ENCODE assay signal across 22 mouse cellular contexts in genomic region chr8:11347699-11348098, GRCm38 (mm10). TPM values are rescaled to one million over a fixed set of nuclear protein-coding genes. Genes with fewer than 3 reads are reported as not detected.
DNase-seq lines count a peak whose midpoint lies in the region; ATAC-seq and TF ChIP-seq lines count a peak whose summit lies in the region.
"Had no signal": no experiment of that assay in that cellular context is flagged by ENCODE, and none has a peak within 500 bp of the region (broad histone marks: within the 10 kb centered on the region; RNA-seq: fewer than 3 reads in every experiment).

No protein-coding gene starts in this region.

- no peaks in the 10 kb centered on the region for H3K27me3 ChIP-seq in heart, embryonic 11.5 days (ENCODE audit: control insufficient read depth, insufficient read depth, low read length)
- no peaks in the 10 kb centered on the region for H3K27me3 ChIP-seq in heart, embryonic 10.5 days (ENCODE audit: insufficient read depth, poor library complexity, severe bottlenecking)
- no peaks in the 10 kb centered on the region for H3K27me3 ChIP-seq in limb, embryonic 14.5 days (ENCODE audit: control insufficient read depth, insufficient read depth, low read length)
- H3K27me3 ChIP-seq in limb, embryonic 10.5 days (ENCODE audit: low read depth, poor library complexity, severe bottlenecking), result no peaks in the 10 kb centered on the region
- H3K27me3 ChIP-seq in stomach, embryonic 14.5 days (ENCODE audit: control insufficient read depth, insufficient read depth, low read length), result no peaks in the 10 kb centered on the region
- no peaks in the 10 kb centered on the region for H3K27me3 ChIP-seq in stomach, postnatal 0 days (ENCODE audit: control insufficient read depth, insufficient read depth, low read length)
- H3K27me3 ChIP-seq: forebrain, embryonic 13.5 days; heart, embryonic 12.5 days; midbrain, embryonic 15.5 days had no signal

- no peak overlapping the region for H3K9ac ChIP-seq in heart, embryonic 11.5 days (ENCODE audit: low read depth, low read length)
- no peak overlapping the region for H3K9ac ChIP-seq in limb, embryonic 14.5 days (ENCODE audit: low read depth, low read length, severe bottlenecking)
- no peak overlapping the region for H3K9ac ChIP-seq in stomach, embryonic 14.5 days (replicated peaks; ENCODE audit: low read depth, low read length)
- no peak overlapping the region for H3K9ac ChIP-seq in stomach, postnatal 0 days (ENCODE audit: low read length)
- H3K9ac ChIP-seq: forebrain, embryonic 13.5 days; hindbrain, embryonic 14.5 days; liver, embryonic 14.5 days; midbrain, embryonic 15.5 days had no signal

- 0 out of 2 replicates have a peak overlapping the region, but pooled peaks have one; percentile 78 for H3K27ac ChIP-seq in heart, embryonic 11.5 days (ENCODE audit: low read depth, low read length)
- H3K27ac ChIP-seq in heart, embryonic 10.5 days, result no peak overlapping the region
- 0 out of 2 replicates have a peak overlapping the region, but pooled peaks have one; percentile 29 for H3K27ac ChIP-seq in limb, embryonic 14.5 days (replicated peaks; ENCODE audit: low read depth, low read length)
- no peak overlapping the region; the same call in 1 of the 2 replicates for H3K27ac ChIP-seq in limb, embryonic 10.5 days
- H3K27ac ChIP-seq in stomach, embryonic 14.5 days (ENCODE audit: low read length), result peak overlapping the region; percentile 21; the same call in 1 of the 2 replicates
- no peak overlapping the region for H3K27ac ChIP-seq in stomach, postnatal 0 days (replicated peaks)
- H3K27ac ChIP-seq in left cerebral cortex, adult 2 months, result no peak overlapping the region
- H3K27ac ChIP-seq: forebrain, embryonic 13.5 days; hindbrain, embryonic 14.5 days; liver, embryonic 14.5 days; midbrain, embryonic 15.5 days had no signal

- no peak overlapping the region for H3K4me2 ChIP-seq in heart, embryonic 11.5 days
- H3K4me2 ChIP-seq in limb, embryonic 14.5 days (replicated peaks; ENCODE audit: low read depth, low read length, severe bottlenecking), result no peak overlapping the region
- H3K4me2 ChIP-seq in stomach, embryonic 14.5 days (replicated peaks; ENCODE audit: low read depth, low read length), result no peak overlapping the region
- no peak overlapping the region for H3K4me2 ChIP-seq in stomach, postnatal 0 days (replicated peaks; ENCODE audit: low read depth)
- H3K4me2 ChIP-seq: forebrain, embryonic 13.5 days; hindbrain, embryonic 14.5 days; midbrain, embryonic 15.5 days had no signal

- H3K36me3 ChIP-seq in heart, embryonic 11.5 days (ENCODE audit: control insufficient read depth, insufficient read depth, low read length), result no peaks in the 10 kb centered on the region; the same call in 1 of the 2 replicates
- H3K36me3 ChIP-seq in heart, embryonic 10.5 days, result peaks cover 6% of the 10 kb centered on the region; the same call in 1 of the 2 replicates
- H3K36me3 ChIP-seq in limb, embryonic 14.5 days (ENCODE audit: control insufficient read depth, insufficient read depth, low read length), result no peaks in the 10 kb centered on the region
- 0 out of 2 replicates have a peak, but pooled peaks cover 3% of the 10 kb centered on the region for H3K36me3 ChIP-seq in limb, embryonic 10.5 days
- no peaks in the 10 kb centered on the region for H3K36me3 ChIP-seq in stomach, embryonic 14.5 days (ENCODE audit: control insufficient read depth, insufficient read depth, low read length)
- H3K36me3 ChIP-seq in stomach, postnatal 0 days (ENCODE audit: control insufficient read depth, insufficient read depth, low read length), result no peaks in the 10 kb centered on the region
- H3K36me3 ChIP-seq: midbrain, embryonic 15.5 days had no signal

- H3K4me3 ChIP-seq in heart, embryonic 11.5 days (ENCODE audit: low read depth, low read length), result no peak overlapping the region
- no peak overlapping the region for H3K4me3 ChIP-seq in heart, embryonic 10.5 days
- no peak overlapping the region for H3K4me3 ChIP-seq in limb, embryonic 14.5 days (replicated peaks; ENCODE audit: low read length)
- H3K4me3 ChIP-seq in limb, embryonic 10.5 days, result no peak overlapping the region
- H3K4me3 ChIP-seq in stomach, embryonic 14.5 days (ENCODE audit: low read depth, low read length), result no peak overlapping the region
- H3K4me3 ChIP-seq in stomach, postnatal 0 days (ENCODE audit: low read depth, low read length), result no peak overlapping the region
- H3K4me3 ChIP-seq in left cerebral cortex, adult 2 months, result no peak overlapping the region
- H3K4me3 ChIP-seq: forebrain, embryonic 13.5 days; heart, embryonic 12.5 days; megakaryocyte, embryonic 14.5 days; midbrain, embryonic 15.5 days; myocyte had no signal

- peaks cover 52% of the 10 kb centered on the region for H3K4me1 ChIP-seq in heart, embryonic 11.5 days (ENCODE audit: control insufficient read depth, insufficient read depth, low read length)
- H3K4me1 ChIP-seq in heart, embryonic 10.5 days, result peaks cover 75% of the 10 kb centered on the region
- H3K4me1 ChIP-seq in limb, embryonic 14.5 days (ENCODE audit: control insufficient read depth, insufficient read depth, low read length), result peaks cover 18% of the 10 kb centered on the region
- peaks cover 7% of the 10 kb centered on the region; the same call in 1 of the 2 replicates for H3K4me1 ChIP-seq in limb, embryonic 10.5 days
- H3K4me1 ChIP-seq in stomach, embryonic 14.5 days (ENCODE audit: control insufficient read depth, insufficient read depth, low read length), result 0 out of 2 replicates have a peak, but pooled peaks cover 2% of the 10 kb centered on the region
- 0 out of 2 replicates have a peak, but pooled peaks cover 3% of the 10 kb centered on the region for H3K4me1 ChIP-seq in stomach, postnatal 0 days (replicated peaks; ENCODE audit: control insufficient read depth, insufficient read depth)
- H3K4me1 ChIP-seq: forebrain, embryonic 13.5 days; midbrain, embryonic 15.5 days had no signal

- WGBS in heart, embryonic 11.5 days (ENCODE audit: insufficient replicate concordance), result 74% methylated on average over 9 of the region's 9 CpGs
- 75% methylated on average over 9 of the region's 9 CpGs for WGBS in heart, embryonic 10.5 days
- 70% methylated on average over 9 of the region's 9 CpGs for WGBS in limb, embryonic 14.5 days
- WGBS in limb, embryonic 10.5 days, result 92% methylated on average over 9 of the region's 9 CpGs
- WGBS in stomach, embryonic 14.5 days, result 82% methylated on average over 9 of the region's 9 CpGs
- WGBS in stomach, postnatal 0 days, result 61% methylated on average over 9 of the region's 9 CpGs

- no peak for TF ChIP-seq EP300 in stomach, postnatal 0 days (optimal IDR thresholded peaks at IDR 0.05)

- intact Hi-C loops in left cerebral cortex, adult 2 months (cut with DNase I), result no loop called here

- no peak for TF ChIP-seq CTCF in stomach, postnatal 0 days (IDR thresholded peaks at IDR 0.05; ENCODE audit: low read depth)
- TF ChIP-seq CTCF in left cerebral cortex, adult 2 months (IDR thresholded peaks at IDR 0.05), result no peak

- TF ChIP-seq POLR2A in limb, embryonic 14.5 days (IDR thresholded peaks at IDR 0.05; ENCODE audit: borderline replicate concordance, extremely low read depth, insufficient read depth, insufficient read length), result no peak

- DNase-seq in heart, embryonic 10.5 days (ENCODE audit: low spot score), result no peak
- no peak for DNase-seq in limb, embryonic 14.5 days (ENCODE audit: low spot score)
- no peak for DNase-seq in limb, embryonic 10.5 days (ENCODE audit: low spot score)
- DNase-seq in stomach, postnatal 0 days (ENCODE audit: low spot score), result no peak
- no peak for DNase-seq in left cerebral cortex, adult 2 months (ENCODE audit: extremely low spot score in 1 of 2, low spot score in 2 of 2)
- DNase-seq: adrenal gland, postnatal 25 days; cerebellum, adult 11-12 months; cerebellum, postnatal 14 days; gastrocnemius, postnatal 14 days; kidney, postnatal 4 days; layer of hippocampus, adult 9-11 months; thymus, postnatal 36 days had no signal

- no peak for ATAC-seq in heart, embryonic 11.5 days (replicated peaks; ENCODE audit: insufficient number of reproducible peaks, low FRiP score, low TSS enrichment)
- ATAC-seq in limb, embryonic 14.5 days (ENCODE audit: low FRiP score, low read depth), result no peak
- ATAC-seq in stomach, embryonic 14.5 days (ENCODE audit: insufficient number of reproducible peaks, insufficient read depth, low FRiP score, low read depth), result no peak
- no peak for ATAC-seq in stomach, postnatal 0 days (ENCODE audit: low FRiP score, low TSS enrichment)
- ATAC-seq: forebrain, embryonic 13.5 days; midbrain, embryonic 15.5 days had no signal

- H3K9me3 ChIP-seq in heart, embryonic 11.5 days (replicated peaks; ENCODE audit: control insufficient read depth, low read length), result no peaks in the 10 kb centered on the region
- H3K9me3 ChIP-seq in heart, embryonic 10.5 days, result no peaks in the 10 kb centered on the region
- H3K9me3 ChIP-seq in limb, embryonic 14.5 days (ENCODE audit: control insufficient read depth, low read length), result no peaks in the 10 kb centered on the region
- no peaks in the 10 kb centered on the region for H3K9me3 ChIP-seq in limb, embryonic 10.5 days (replicated peaks)
- H3K9me3 ChIP-seq in stomach, embryonic 14.5 days (ENCODE audit: control insufficient read depth, low read depth, low read length), result no peaks in the 10 kb centered on the region
- H3K9me3 ChIP-seq in stomach, postnatal 0 days (ENCODE audit: control insufficient read depth, low read length), result no peaks in the 10 kb centered on the region
- H3K9me3 ChIP-seq: forebrain, embryonic 13.5 days; midbrain, embryonic 15.5 days had no signal

RNA-seq across cellular contexts. Expression of gene Col4a1, which starts 35.1 kb away (rescaled TPM):
- 150 and 187 TPM in 2 replicates for polyA plus RNA-seq in heart, embryonic 11.5 days (2014; fragmentation: Nextera tagmentation; extraction: Ambion mirVana)
- polyA plus RNA-seq in heart, embryonic 10.5 days (2016; fragmentation: Nextera tagmentation; extraction: Ambion mirVana), result 143 and 257 TPM in 2 replicates
- 225 and 296 TPM in 2 replicates for polyA plus RNA-seq in limb, embryonic 14.5 days (2012; rRNA removed)
- 210 and 215 TPM in 2 replicates for polyA plus RNA-seq in limb, embryonic 14.5 days (2014; fragmentation: Nextera tagmentation; extraction: Ambion mirVana)
- polyA plus RNA-seq in limb, embryonic 10.5 days (2016; fragmentation: Nextera tagmentation; extraction: Ambion mirVana), result 141 and 145 TPM in 2 replicates
- polyA plus RNA-seq in stomach, embryonic 14.5 days (2014; fragmentation: Nextera tagmentation; extraction: Ambion mirVana), result 216 and 233 TPM in 2 replicates
- 96.3 and 99.0 TPM in 2 replicates for polyA plus RNA-seq in stomach, postnatal 0 days (2015; fragmentation: Nextera tagmentation; extraction: Ambion mirVana)
- 10 to 100 TPM; 55.4 to 66.2 TPM for total RNA-seq in left cerebral cortex, adult 2 months (2021)
- total RNA-seq: MEL had no signal

RNA-seq across cellular contexts. Expression of gene Col4a2, which starts 35.1 kb away (rescaled TPM):
- 40.6 and 51.0 TPM in 2 replicates for polyA plus RNA-seq in heart, embryonic 11.5 days (2014; fragmentation: Nextera tagmentation; extraction: Ambion mirVana)
- 54.9 and 97.0 TPM in 2 replicates for polyA plus RNA-seq in heart, embryonic 10.5 days (2016; fragmentation: Nextera tagmentation; extraction: Ambion mirVana)
- 89.0 and 109 TPM in 2 replicates for polyA plus RNA-seq in limb, embryonic 14.5 days (2012; rRNA removed)
- polyA plus RNA-seq in limb, embryonic 14.5 days (2014; fragmentation: Nextera tagmentation; extraction: Ambion mirVana), result 76.3 and 76.4 TPM in 2 replicates
- 53.0 and 53.6 TPM in 2 replicates for polyA plus RNA-seq in limb, embryonic 10.5 days (2016; fragmentation: Nextera tagmentation; extraction: Ambion mirVana)
- polyA plus RNA-seq in stomach, embryonic 14.5 days (2014; fragmentation: Nextera tagmentation; extraction: Ambion mirVana), result 57.1 and 63.8 TPM in 2 replicates
- 43.4 and 47.2 TPM in 2 replicates for polyA plus RNA-seq in stomach, postnatal 0 days (2015; fragmentation: Nextera tagmentation; extraction: Ambion mirVana)
- total RNA-seq in left cerebral cortex, adult 2 months (2021), result 10 to 100 TPM; 57.1 to 60.9 TPM

Comparison
In these comparisons a context has a peak if more than half of its experiments do, and no peak if none do; other contexts are left out.
1. H3K27ac ChIP-seq: peak in heart, embryonic 11.5 days (single experiment), limb, embryonic 14.5 days (single experiment) and stomach, embryonic 14.5 days (single experiment); none in heart, embryonic 10.5 days (single experiment), limb, embryonic 10.5 days (single experiment), stomach, postnatal 0 days (single experiment) and left cerebral cortex, adult 2 months (single experiment).